Mouse (Mus musculus): ENCODE data around the gene Khdc4. TPM values are rescaled to one million over a fixed set of nuclear protein-coding genes. Genes with fewer than 3 reads are reported as not detected.

The Khdc4 gene
- 30.1 and 31.0 TPM in 2 replicates for polyA plus RNA-seq (2012; rRNA removed)

DNA sequence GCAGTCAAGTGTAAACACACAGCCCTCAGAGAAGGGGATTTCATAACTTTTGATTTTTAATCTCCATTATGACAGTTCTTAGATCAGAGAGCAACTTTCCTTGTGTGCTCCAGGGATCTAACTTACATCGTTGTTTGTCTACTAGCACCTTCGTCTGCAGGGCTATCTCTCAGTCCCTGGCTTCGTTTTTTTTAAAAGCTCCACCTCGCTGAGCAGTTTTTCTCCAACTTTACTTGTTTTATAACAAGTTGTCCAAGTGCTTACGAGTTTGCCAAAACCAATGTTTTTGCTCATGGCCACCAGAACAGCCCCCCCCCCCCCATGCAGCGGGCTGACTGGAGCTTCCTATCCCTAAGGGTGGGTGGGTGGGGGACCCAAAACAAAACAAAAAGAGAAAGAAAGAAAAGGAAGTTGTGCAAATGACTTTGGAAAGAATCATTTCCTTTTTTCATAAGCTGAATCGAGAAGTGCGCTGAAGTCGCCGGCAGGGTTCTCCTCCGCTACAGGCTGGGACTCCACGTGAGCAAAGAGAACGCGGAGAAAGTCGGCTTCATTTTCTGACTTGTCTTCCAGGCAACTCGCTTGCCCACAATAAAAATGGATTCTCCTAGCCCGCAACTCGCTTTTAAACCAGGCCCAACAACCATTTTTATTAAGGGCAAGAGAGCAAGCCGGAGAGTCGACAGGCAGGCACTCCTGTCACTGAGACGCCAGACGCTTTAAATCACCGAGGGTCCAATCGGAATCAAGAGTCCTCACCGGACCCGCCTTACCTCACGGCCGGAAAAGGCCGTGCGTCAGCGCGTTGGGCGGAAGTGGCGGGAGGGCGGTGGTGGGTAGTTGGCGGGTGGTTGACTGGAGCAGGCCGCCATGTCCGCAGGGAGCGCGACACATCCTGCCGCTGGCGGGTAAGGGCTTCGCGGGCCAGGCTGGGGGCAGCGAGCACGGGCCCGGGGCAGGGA lies at the start of gene Khdc4:
TSS of gene Khdc4 (plus strand) at position 824 of the 962 bp plus-strand sequence.

DNA sequence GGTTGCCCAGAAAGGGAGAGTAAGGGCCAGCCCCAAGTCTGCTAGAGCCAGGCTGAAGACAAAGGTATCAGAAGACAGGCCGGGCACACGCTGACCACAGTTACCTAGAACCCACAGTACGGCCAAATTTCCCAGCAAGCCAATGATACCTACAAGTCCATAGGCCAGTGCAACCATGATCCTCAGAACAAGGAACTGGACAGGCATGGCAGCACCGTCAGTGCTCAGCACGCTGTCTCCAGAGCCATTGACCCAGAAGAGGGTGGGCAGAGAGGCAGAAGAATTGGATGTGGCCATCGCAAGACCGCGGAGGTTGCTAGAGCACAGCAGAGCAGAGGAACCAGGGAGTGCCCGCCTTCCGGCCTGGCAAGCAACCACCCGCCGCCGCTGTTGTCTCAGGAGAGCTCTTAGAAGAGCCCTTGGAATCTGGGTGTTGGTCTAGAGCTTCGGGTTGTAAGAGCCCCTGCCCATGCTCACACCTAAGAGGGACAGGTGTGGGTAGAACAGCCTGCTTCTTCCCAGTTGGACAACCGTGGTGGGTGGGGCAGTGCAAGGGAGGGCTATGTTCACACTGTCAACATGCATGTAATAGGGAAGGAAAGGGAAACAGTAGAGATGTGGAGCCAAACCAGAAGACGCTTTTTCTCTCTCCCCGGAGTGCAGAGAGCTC lies 32.6 kb upstream of the Khdc4 start, which contains the start of gene Rxfp4:
TSS of gene Rxfp4 (minus strand) at position 297 of the 670 bp plus-strand sequence.

DNA sequence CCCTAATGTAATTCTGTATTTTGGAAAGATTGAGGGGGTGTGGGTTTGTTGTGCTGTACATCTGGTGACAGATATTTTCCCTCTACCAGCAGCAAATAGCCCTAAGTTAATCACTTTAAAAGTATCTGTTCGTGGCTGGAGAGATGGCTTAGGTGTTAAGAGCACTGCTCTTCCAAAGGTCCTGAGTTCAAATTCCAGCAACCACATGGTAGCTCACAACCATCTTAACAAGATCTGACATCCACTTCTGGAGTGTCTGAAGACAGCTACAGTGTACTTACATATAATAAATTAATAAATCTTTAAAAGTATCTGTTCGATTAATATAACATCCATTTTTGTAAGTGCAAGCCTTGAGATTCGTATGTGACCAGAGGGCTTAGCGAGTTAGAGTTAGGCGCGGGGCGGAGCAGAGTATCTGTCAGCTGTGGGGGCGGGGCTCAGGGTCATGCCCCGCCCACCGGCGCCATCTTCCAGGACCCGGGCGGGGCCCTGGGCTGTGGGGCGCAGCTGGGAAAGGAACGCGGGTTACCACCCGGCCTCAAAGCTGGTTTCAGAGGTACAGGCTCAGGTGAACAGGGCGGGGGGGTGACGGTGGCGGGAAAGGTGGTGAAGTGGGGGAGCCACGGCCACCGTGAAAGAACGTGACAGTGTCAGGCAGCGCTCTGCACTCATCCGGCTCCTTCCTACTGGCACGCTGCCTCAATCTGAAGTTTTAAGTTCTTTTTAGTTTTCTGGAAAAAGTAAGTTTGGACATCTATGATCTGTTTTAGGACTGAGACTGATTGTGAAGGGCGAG lies 31.0 kb downstream of the Khdc4 start, which contains the start of gene Rit1:
TSS of gene Rit1 (plus strand) at position 440 of the 799 bp plus-strand sequence.

Other genes with a start within 250 kb of the Khdc4 start
- gene Sema4a, start 224.6 kb upstream of the Khdc4 start, polyA plus RNA-seq (2012; rRNA removed) = 63.2 and 71.8 TPM in 2 replicates
- gene Lmna, start 175.8 kb upstream of the Khdc4 start, polyA plus RNA-seq (2012; rRNA removed) = 280 and 417 TPM in 2 replicates
- gene Mex3a, start 153.4 kb upstream of the Khdc4 start, polyA plus RNA-seq (2012; rRNA removed) = 0.32 and 0.44 TPM in 2 replicates
- 222 and 238 TPM in 2 replicates for gene Rab25, start 137.5 kb upstream of the Khdc4 start, polyA plus RNA-seq (2012; rRNA removed)
- 83.0 and 88.7 TPM in 2 replicates for gene Lamtor2, start 132.7 kb upstream of the Khdc4 start, polyA plus RNA-seq (2012; rRNA removed)
- gene Ubqln4, start 132.0 kb upstream of the Khdc4 start, polyA plus RNA-seq (2012; rRNA removed) = 30.5 and 32.0 TPM in 2 replicates
- gene Ssr2, start 109.9 kb upstream of the Khdc4 start, polyA plus RNA-seq (2012; rRNA removed) = 83.7 and 87.3 TPM in 2 replicates
- 29.7 and 42.2 TPM in 2 replicates for gene Arhgef2, start 79.8 kb upstream of the Khdc4 start, polyA plus RNA-seq (2012; rRNA removed)
- gene Rxfp4, start 32.7 kb upstream of the Khdc4 start, polyA plus RNA-seq (2012; rRNA removed) = 0.11 TPM in 1 of 2 replicates, not detected in the other
- 22.9 and 28.9 TPM in 2 replicates for gene Rit1, start 31.0 kb downstream of the Khdc4 start, polyA plus RNA-seq (2012; rRNA removed)
- 2.0 and 2.1 TPM in 2 replicates for gene Syt11, start 89.4 kb downstream of the Khdc4 start, polyA plus RNA-seq (2012; rRNA removed)
- gene Gon4l, start 149.4 kb downstream of the Khdc4 start, polyA plus RNA-seq (2012; rRNA removed) = 4.5 and 5.0 TPM in 2 replicates
- 15.6 and 19.0 TPM in 2 replicates for gene Msto1, start 228.2 kb downstream of the Khdc4 start, polyA plus RNA-seq (2012; rRNA removed)

All from stomach, adult 2 months (tissue).